Mouse (Mus musculus) midbrain, embryonic 15.5 days (tissue): ENCODE measurements around the gene Prkcq. TPM values are rescaled to one million over a fixed set of nuclear protein-coding genes. Genes with fewer than 3 reads are reported as not detected.
A peak's percentile ranks its signal among the peaks of the same experiment; 100 is the strongest.
"Not testable (repeated sequence)": the region's sequence is repeated elsewhere in the genome, so short reads cannot be mapped to it uniquely, and the experiment has no call there.

ENCODE experiments used
- ATAC-seq: fragments of 200-750 bp; cut with Nextera tagmentation; replicated peaks from 2 replicates; pipeline ENCODE4 v1.8.0; 2017; ENCODE audit warnings: moderate TSS enrichment
- H3K27ac ChIP-seq: fragments of 300-500 bp; sonication (generic); 2 replicates; pipeline ENCODE4 v1.5.1; 2015; ENCODE audit warnings: mild to moderate bottlenecking, inconsistent platforms
- H3K27me3 ChIP-seq: fragments of 300-500 bp; sonication (generic); replicated peaks from 2 replicates; pipeline ENCODE4 v1.6.1; 2015; ENCODE audit warnings: inconsistent platforms
- H3K36me3 ChIP-seq: fragments of 300-500 bp; sonication (generic); replicated peaks from 2 replicates; pipeline ENCODE4 v1.6.1; 2015; ENCODE audit warnings: inconsistent platforms
- H3K4me1 ChIP-seq: fragments of 300-500 bp; sonication (generic); 2 replicates; pipeline ENCODE4 v1.6.1; 2015; ENCODE audit warnings: inconsistent platforms
- H3K4me2 ChIP-seq: fragments of 300-500 bp; sonication (generic); 2 replicates; pipeline ENCODE4 v1.6.1; 2015; ENCODE audit warnings: inconsistent platforms, mild to moderate bottlenecking, moderate library complexity
- H3K4me3 ChIP-seq: fragments of 300-500 bp; sonication (generic); 2 replicates; pipeline ENCODE4 v1.5.1; 2015; ENCODE audit warnings: mild to moderate bottlenecking, inconsistent platforms
- H3K9ac ChIP-seq: fragments of 300-500 bp; sonication (generic); 2 replicates; pipeline ENCODE4 v1.6.1; 2015; ENCODE audit warnings: mild to moderate bottlenecking, inconsistent platforms
- H3K9me3 ChIP-seq: fragments of 300-500 bp; sonication (generic); 2 replicates; pipeline ENCODE4 v1.6.1; 2016; ENCODE audit warnings: inconsistent platforms
- WGBS: fragments of 180-500 bp; shearing (Covaris S2); methylation state at CpG from one replicate; pipeline ENCODE4 v1.1.7; 2015; ENCODE audit warnings: mixed read lengths; 5-methylcytosine and 5-hydroxymethylcytosine counted together
- polyA plus RNA-seq: library from polyadenylated mRNA; unstranded; fragments of >200 nt; fragmentation: Nextera tagmentation; extraction: Ambion mirVana; gene quantifications from 2 replicates; pipeline ENCODE4 v1.2.1, GENCODE M21; 2015

The Prkcq gene
- polyA plus RNA-seq, 1 experiment from 2014 or later = 5.6 TPM

DNA sequence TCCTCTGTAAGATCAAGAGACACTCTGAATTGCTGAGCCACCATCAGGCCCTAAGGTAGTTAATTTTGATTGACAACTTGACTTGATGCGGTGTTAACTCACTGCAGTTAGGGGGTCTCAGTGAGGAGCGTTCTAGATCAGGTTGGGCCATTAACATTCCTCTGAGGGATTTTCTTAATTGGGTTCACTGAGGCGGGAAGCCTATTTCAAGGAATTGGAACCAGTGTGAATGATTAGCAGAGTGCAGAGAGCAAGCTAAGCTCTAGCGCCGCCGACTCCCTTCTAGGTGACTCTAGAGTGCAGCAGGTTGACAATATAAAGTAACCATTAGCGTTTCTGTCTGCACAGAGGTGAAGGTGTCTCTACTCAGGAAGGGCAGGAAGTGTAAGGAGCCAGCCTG lies 155.4 kb downstream of the Prkcq start:
- Histone ChIP-seq H3K4me2 (no peak overlapping the region), H3K9me3 (no peaks in the 10 kb centered on the region), H3K27me3 (no peaks in the 10 kb centered on the region), H3K4me3 (no peak overlapping the region), H3K36me3 (no peaks in the 10 kb centered on the region), H3K9ac (no peak overlapping the region), H3K4me1 (no peaks in the 10 kb centered on the region), H3K27ac (no peak overlapping the region)
- no peak for ATAC-seq
- WGBS = 59% methylated on average over 7 of the region's 7 CpGs

DNA sequence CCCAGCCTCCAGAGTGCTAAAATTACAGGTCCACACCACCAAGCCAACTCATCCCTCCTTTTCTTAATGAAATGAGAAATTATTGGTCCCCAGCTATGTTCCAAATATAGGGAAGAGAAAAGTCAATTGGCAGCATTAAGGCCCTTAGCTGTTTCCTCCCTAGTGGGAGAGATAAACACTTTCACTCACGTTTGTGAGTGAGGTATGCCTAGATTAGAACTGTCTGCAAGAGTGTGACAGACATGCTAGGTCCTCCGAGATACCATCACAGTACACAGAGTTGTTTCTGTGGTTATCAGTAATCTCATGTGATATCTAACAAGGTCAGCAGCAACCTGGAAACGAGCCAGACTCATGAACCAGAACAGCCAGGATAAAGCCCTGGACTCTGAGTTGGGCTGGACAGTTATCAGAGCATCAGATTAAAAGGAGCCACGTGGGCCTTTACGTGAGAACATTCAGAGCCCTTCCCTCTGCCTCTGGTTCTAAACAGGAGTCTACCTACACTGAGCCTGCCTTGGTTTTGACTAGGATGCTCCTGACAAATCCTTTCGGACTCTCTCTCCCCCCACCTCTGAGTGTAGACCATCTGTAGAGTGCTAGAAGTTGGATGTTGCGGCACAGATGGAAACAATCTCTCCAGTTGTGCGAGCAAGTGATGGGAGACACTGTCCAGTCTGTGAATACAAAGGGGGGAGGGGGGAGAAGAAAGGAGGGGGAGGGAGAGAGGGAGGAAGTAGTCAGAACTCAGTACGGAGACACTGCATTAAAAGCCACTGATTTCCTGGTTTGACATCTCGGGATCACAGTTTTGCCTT lies 157.7 kb downstream of the Prkcq start:
- no peaks in the 10 kb centered on the region for H3K4me1 ChIP-seq
- no peak overlapping the region for H3K4me3 ChIP-seq
- H3K36me3 ChIP-seq = no peaks in the 10 kb centered on the region
- no peak overlapping the region for H3K9ac ChIP-seq
- 69% methylated on average over 10 of the region's 10 CpGs for WGBS
- ATAC-seq = no peak
- no peak overlapping the region for H3K4me2 ChIP-seq
- no peaks in the 10 kb centered on the region for H3K9me3 ChIP-seq
- H3K27ac ChIP-seq = no peak overlapping the region
- no peaks in the 10 kb centered on the region for H3K27me3 ChIP-seq

DNA sequence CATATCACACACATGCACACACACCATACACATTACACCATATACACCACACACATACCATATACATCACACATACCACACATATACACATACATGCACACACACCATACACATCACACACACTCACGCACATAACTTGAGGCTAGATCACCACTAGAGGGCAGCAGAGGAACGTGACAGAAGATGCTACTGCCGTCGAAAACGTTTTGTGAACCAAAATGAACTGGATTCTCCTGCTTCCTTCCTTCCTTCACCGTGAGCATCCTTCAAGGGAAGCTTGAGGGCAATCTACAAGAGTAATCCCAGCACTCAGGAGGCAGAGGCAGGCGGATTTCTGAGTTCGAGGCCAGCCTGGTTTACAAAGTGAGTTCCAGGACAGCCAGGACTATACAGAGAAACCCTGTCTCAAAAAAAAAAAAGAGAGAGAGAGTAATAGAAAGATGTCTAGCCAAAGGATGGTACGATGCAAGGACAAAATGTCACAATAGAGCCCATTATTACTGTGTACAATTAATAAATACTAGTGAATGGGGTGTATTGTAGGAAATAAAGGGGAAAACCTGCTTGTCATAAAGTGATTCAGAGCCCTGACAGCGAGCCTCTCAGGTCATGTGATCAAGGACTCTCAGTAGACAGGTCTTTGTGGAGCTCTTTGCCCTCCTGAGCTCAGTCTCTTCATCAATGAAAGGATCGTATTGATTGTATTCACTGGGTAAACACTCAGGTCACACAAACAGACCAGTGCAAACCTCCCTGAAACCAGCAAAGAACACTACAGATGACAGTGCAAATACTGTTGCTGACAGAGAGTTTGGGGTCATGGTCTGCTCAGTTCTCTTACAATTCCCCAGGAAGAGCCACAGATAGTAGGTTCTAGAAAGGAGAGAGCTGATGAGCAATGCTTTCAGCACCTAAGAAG lies 159.9 kb downstream of the Prkcq start:
- Histone ChIP-seq H3K4me2 (no peak overlapping the region), H3K27ac (no peak overlapping the region), H3K9ac (no peak overlapping the region), H3K36me3 (no peaks in the 10 kb centered on the region), H3K4me1 (no peaks in the 10 kb centered on the region), H3K4me3 (no peak overlapping the region), H3K9me3 (no peaks in the 10 kb centered on the region), H3K27me3 (no peaks in the 10 kb centered on the region)
- ATAC-seq = peak; percentile 85
- WGBS = 26% methylated on average over 11 of the region's 11 CpGs

DNA sequence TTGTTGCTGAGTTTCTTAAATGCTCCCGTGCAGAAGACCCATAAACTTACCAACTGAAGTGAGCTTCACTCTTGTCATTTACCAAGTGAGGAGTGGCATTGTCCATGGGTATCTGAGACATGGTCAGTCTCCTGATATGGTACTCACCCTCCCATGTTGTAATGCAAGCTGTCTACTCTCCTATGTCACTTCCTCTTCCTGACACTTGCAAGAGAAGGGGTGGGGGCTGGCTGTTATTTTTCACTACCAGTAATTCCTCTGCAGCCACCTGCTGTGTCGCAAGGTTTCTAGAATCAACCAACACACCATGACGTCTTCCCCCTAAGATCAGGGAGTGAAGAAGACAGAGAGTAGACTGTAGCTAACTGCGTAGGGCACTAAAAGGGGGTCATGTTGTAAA lies 160.6 kb downstream of the Prkcq start:
- Histone ChIP-seq H3K27me3 (no peaks in the 10 kb centered on the region), H3K4me2 (no peak overlapping the region), H3K27ac (no peak overlapping the region), H3K4me1 (no peaks in the 10 kb centered on the region), H3K4me3 (no peak overlapping the region), H3K9me3 (no peaks in the 10 kb centered on the region), H3K9ac (no peak overlapping the region), H3K36me3 (no peaks in the 10 kb centered on the region)
- ATAC-seq = no peak
- WGBS = 81% methylated on average over 4 of the region's 4 CpGs

DNA sequence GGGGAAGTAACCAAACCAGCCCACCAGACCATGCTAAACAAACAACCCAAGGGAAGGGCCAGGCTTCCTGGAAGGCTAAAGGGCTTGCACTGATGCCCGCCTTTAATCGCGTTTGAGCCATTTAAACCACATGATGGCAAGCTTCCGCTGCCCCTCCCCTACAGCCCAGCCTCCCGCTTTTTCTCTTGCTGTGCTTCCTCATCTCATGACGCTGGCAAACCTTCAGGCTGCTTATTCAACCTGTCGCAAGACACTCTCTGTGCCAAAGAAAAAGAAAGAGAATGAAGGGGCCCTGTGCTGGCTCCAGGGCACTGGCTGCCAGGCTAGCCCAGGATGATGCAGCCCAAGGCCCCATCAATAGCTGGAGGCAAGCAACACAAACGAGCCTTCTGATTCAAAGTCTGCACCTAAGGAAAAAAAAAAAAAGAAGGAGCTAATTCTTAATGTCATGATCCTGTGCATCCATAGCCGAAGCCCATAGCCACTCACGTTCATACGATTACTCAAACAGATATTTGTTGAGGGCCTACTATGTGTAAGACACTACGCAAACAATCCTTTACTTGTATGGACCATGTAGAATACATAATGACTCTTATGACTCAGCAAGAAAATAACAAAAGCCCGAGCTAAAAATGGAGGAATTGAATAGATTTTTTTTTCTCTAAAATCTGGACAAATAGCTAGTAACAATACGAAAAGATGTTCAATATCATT lies 161.6 kb downstream of the Prkcq start:
- no peak; the same call in 1 of the 2 replicates for ATAC-seq
- no peak overlapping the region for H3K4me3 ChIP-seq
- WGBS = 61% methylated on average over 14 of the region's 14 CpGs
- no peak overlapping the region for H3K27ac ChIP-seq
- no peaks in the 10 kb centered on the region for H3K4me1 ChIP-seq
- no peaks in the 10 kb centered on the region for H3K9me3 ChIP-seq
- no peaks in the 10 kb centered on the region for H3K27me3 ChIP-seq
- H3K36me3 ChIP-seq = no peaks in the 10 kb centered on the region
- no peak overlapping the region for H3K9ac ChIP-seq
- no peak overlapping the region for H3K4me2 ChIP-seq

DNA sequence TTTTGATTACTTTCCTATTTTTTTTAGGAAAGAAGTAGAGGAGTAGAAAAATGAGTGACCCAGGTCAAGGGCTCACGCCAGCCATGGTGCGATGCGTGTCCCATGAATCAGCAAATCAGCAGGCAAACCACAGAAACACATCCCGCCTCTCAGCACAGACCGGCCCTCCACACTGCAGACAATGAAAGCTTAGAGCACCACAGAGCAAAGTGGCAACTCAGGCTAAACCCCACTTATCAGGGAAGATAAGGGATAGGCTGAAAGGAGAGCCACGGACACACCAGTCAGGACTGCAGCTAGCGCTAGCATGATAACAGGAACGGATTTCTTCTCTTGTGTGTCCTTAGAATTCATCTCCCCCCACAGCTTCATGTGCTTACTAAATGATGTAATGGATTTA lies 164.4 kb downstream of the Prkcq start:
- 0 out of 2 replicates have a peak, but pooled peaks have one; percentile 32 for ATAC-seq
- Histone ChIP-seq H3K9ac (no peak overlapping the region), H3K9me3 (no peaks in the 10 kb centered on the region), H3K27me3 (no peaks in the 10 kb centered on the region), H3K36me3 (no peaks in the 10 kb centered on the region), H3K4me3 (no peak overlapping the region), H3K4me1 (no peaks in the 10 kb centered on the region), H3K4me2 (no peak overlapping the region), H3K27ac (no peak overlapping the region)
- WGBS = 64% methylated on average over 8 of the region's 8 CpGs

DNA sequence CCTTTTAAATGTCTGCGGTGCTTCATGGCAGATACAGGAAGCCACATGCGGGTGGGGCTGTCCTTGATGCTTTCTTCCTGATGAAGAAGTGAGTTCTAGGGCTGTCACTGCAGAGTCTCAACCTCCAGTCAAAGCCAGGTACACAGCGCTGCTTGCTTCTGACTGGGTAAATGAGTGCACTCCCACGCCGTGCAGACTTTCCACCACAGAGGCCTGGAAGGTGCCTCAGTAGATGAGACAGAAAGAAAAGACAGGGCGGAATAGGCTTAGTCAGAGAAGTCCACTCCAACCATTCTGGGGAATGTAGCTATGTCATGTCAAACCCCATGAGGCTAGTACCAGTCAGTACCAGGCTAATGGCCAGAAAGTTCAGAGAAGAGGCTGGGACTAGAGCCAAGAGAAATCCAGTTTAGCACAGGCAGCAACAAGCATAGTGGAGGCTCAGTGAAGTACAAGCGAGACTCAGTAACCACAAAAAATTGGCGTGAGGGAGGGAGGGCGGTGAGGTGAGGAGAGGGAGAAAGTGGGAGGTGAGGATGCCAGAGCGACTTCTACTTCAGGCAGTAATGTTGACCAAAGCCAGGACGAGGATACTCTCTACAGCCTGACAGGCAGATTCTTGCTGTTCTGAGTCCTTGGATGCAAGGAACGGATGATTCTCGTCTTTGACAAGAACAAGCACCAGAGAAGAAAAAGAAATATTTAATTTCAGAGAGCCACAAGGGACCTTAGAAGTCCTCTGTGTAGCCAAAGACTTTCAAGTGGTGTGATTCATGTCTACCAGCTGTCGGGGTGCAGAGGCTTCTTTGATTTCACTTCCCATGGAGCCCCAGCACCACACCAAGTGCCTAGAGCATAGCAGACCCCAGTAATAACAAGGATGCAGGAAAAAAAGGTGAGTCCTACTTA lies 167.3 kb downstream of the Prkcq start:
- H3K4me1 ChIP-seq = no peaks in the 10 kb centered on the region
- no peaks in the 10 kb centered on the region for H3K36me3 ChIP-seq
- H3K4me2 ChIP-seq = no peak overlapping the region
- H3K4me3 ChIP-seq = no peak overlapping the region
- 0 out of 2 replicates have a peak, but pooled peaks have one; percentile 6 for ATAC-seq
- no peaks in the 10 kb centered on the region for H3K27me3 ChIP-seq
- 79% methylated on average over 14 of the region's 14 CpGs for WGBS
- H3K27ac ChIP-seq = no peak overlapping the region
- no peak overlapping the region for H3K9ac ChIP-seq
- H3K9me3 ChIP-seq = no peaks in the 10 kb centered on the region

DNA sequence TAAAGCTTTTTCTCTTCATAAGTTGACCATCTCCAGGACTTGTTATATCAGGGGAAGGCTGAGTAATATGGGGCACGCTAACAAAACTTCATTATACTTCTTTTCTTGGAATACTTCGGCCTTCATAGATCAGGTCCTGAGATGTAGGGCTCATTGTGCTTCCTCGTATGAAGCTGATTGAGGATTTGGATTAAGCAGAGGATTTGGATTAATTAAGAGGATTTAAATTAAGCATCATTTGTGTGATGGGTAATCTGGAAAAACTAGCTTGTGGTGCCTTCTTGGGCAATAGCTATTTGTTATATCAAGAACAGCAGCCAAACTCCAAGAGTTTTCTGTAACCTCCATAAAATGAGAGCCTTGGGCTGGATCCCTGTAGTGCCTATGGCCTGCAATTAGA lies 172.8 kb downstream of the Prkcq start:
- H3K4me3 ChIP-seq = no peak overlapping the region
- no peak for ATAC-seq
- no peak overlapping the region for H3K27ac ChIP-seq
- H3K9ac ChIP-seq = no peak overlapping the region
- H3K36me3 ChIP-seq = no peaks in the 10 kb centered on the region
- WGBS = 87% methylated on average over 3 of the region's 3 CpGs
- no peaks in the 10 kb centered on the region for H3K27me3 ChIP-seq
- H3K9me3 ChIP-seq = no peaks in the 10 kb centered on the region
- no peaks in the 10 kb centered on the region for H3K4me1 ChIP-seq
- no peak overlapping the region for H3K4me2 ChIP-seq

DNA sequence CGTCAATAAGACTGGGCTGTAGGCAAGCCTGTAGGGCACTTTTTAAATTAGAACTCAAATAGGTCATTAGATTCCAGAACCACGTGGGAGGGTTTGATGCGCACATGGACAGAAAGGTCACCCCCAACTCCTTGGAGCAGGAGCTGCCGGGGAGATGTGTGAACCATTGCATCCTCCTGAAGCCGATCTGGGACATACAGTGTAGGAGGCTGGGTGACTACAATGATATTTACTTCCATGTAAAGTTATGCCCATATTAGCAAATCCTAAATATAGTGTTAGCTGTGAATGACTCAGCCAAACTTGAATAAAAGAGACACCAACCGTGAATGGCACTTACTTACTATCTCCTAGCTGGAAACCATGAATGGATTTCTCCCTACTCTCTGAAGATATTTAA lies 174.5 kb downstream of the Prkcq start:
- H3K9me3 ChIP-seq, ATAC-seq, H3K4me2 ChIP-seq, H3K4me1 ChIP-seq, H3K36me3 ChIP-seq, H3K9ac ChIP-seq, H3K27me3 ChIP-seq, H3K4me3 ChIP-seq, H3K27ac ChIP-seq: not testable (repeated sequence)
- 87% methylated on average over 6 of the region's 6 CpGs for WGBS

DNA sequence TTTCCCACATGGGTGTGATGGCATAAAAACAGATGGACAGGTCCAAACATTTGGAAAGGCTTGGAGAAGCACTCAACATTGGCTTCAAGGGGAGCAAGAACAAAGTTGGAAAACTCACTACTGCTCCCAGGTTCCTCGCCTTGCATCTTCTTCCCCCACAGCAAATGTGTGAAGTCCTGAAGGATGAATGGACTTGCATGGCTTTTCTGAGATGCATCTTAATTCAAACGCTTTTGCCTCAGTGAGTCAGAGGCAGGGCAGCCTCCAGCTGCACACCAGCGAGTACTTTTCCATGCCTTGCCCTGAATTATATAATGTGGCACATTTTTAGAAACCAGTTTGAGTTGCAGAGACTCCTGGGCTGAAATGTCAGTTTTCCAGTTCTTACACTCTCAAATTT lies 175.9 kb downstream of the Prkcq start:
- no peaks in the 10 kb centered on the region for H3K36me3 ChIP-seq
- H3K9me3 ChIP-seq = no peaks in the 10 kb centered on the region
- no peak overlapping the region for H3K4me3 ChIP-seq
- no peak for ATAC-seq
- H3K27me3 ChIP-seq = no peaks in the 10 kb centered on the region
- H3K9ac ChIP-seq = no peak overlapping the region
- no peak overlapping the region for H3K27ac ChIP-seq
- WGBS = 87% methylated on average over 3 of the region's 3 CpGs
- no peaks in the 10 kb centered on the region for H3K4me1 ChIP-seq
- no peak overlapping the region for H3K4me2 ChIP-seq
